In the genomic region with DNA sequence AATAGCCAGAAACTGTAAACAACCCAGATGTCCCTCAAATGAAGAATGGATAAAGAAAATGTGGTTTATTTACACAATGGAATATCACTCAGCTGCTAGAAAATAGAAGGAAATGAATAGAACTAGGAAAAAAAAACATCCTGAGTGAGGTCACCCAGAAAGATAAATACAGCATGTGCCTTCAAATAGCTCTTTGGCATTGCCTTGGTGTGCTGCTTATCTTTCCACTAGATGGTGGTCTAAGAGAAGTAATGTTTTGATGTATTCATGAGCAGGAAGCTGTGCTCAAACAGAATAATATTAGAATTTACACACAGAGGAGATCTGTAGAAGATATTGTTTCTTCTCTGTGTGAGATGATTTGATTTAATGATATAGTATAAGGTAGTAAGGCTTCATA, we compare ENCODE assay signal across 15 mouse cellular contexts.
A peak's percentile ranks its signal among the peaks of the same experiment; 100 is the strongest.
DNase-seq lines count a peak whose midpoint lies in the region; ATAC-seq and TF ChIP-seq lines count a peak whose summit lies in the region.
"Had no signal": no experiment of that assay in that cellular context is flagged by ENCODE, and none has a peak within 500 bp of the region (broad histone marks: within the 10 kb centered on the region; RNA-seq: fewer than 3 reads in every experiment).

No protein-coding gene starts in this region.

- H3K27ac ChIP-seq in gastrocnemius, adult 2 months, result no peak overlapping the region
- no peak overlapping the region for H3K27ac ChIP-seq in left cerebral cortex, adult 2 months
- H3K27ac ChIP-seq: intestine, embryonic 15.5 days had no signal

- intact Hi-C loops in gastrocnemius, adult 2 months (cut with DNase I), result no loop called here
- intact Hi-C loops in left cerebral cortex, adult 2 months (cut with DNase I), result no loop called here

- no peak for DNase-seq in gastrocnemius, adult 2 months
- DNase-seq in gastrocnemius, adult 8-10 months (ENCODE audit: low spot score in 2 of 2), result no peak
- DNase-seq in left cerebral cortex, adult 2 months (ENCODE audit: extremely low spot score in 1 of 2, low spot score in 2 of 2), result no peak
- DNase-seq in left cerebral cortex, adult 8-10 months (ENCODE audit: low spot score in 2 of 2), result no peak
- DNase-seq in lung, postnatal 25 days (ENCODE audit: low spot score), result peak; percentile 25
- no peak for DNase-seq in testis, postnatal 10 days (ENCODE audit: low spot score)
- DNase-seq: cerebellum, adult 18-20 months; heart, adult 11 months; heart, postnatal 10 days; kidney, postnatal 4 days; spleen, adult 18-20 months had no signal

- no peak overlapping the region for H3K4me3 ChIP-seq in gastrocnemius, adult 2 months
- H3K4me3 ChIP-seq in left cerebral cortex, adult 2 months, result no peak overlapping the region
- H3K4me3 ChIP-seq: intestine, embryonic 15.5 days had no signal

- peak; percentile 10; the same call in 1 of the 2 replicates for TF ChIP-seq CTCF in gastrocnemius, adult 2 months (IDR thresholded peaks at IDR 0.05)
- peak; percentile 32 for TF ChIP-seq CTCF in left cerebral cortex, adult 2 months (IDR thresholded peaks at IDR 0.05)

- peak; percentile 84 for ATAC-seq in CD4-positive, CD25-positive, alpha-beta regulatory T cell, adult 4 months
- ATAC-seq in megakaryocyte, adult 5-6 weeks (ENCODE audit: poor library complexity, severe bottlenecking), result no peak
- ATAC-seq: activated CD4-positive, CD25-positive, alpha-beta regulatory T cell, adult 4 months; intestine, embryonic 15.5 days had no signal
